Mouse (Mus musculus) macrophage (primary cell): ENCODE measurements around the gene Rpl36al. TPM values are rescaled to one million over a fixed set of nuclear protein-coding genes. Genes with fewer than 3 reads are reported as not detected.
A peak's percentile ranks its signal among the peaks of the same experiment; 100 is the strongest.
"Not testable (repeated sequence)": the region's sequence is repeated elsewhere in the genome, so short reads cannot be mapped to it uniquely, and the experiment has no call there.

ENCODE experiments used
- H3K27ac ChIP-seq: fragments of 350-480 bp; formaldehyde crosslinking; 2 replicates; pipeline ENCODE4 v1.9.0; 2021
- H3K36me3 ChIP-seq: fragments of 350-480 bp; formaldehyde crosslinking; 2 replicates; pipeline ENCODE4 v1.9.0; 2021; ENCODE audit errors: inconsistent target
- H3K4me3 ChIP-seq: fragments of 350-480 bp; formaldehyde crosslinking; 2 replicates; pipeline ENCODE4 v1.9.0; 2021; ENCODE audit errors: inconsistent target
- H3K79me2 ChIP-seq: fragments of 350-480 bp; formaldehyde crosslinking; 2 replicates; pipeline ENCODE4 v1.9.0; 2021; ENCODE audit errors: inconsistent target
- WGBS: methylation state at CpG from one replicate; pipeline ENCODE4 v1.1.7; 2026; ENCODE audit warnings: inconsistent platforms; ENCODE audit not compliant: missing documents; 5-methylcytosine and 5-hydroxymethylcytosine counted together
- polyA plus RNA-seq: library from polyadenylated mRNA; stranded (reverse); fragments of 250-400 nt; gene quantifications from 3 replicates; pipeline ENCODE4 v1.2.4, GENCODE M21; 2018; ENCODE audit warnings: inconsistent platforms

The Rpl36al gene
- polyA plus RNA-seq, 1 experiment from 2014 or later = 456 TPM

GRCm38 (mm10) chr12:69179371-69179770 is 4.5 kb downstream of the Rpl36al start:
- WGBS = 80% methylated on average over 5 of the region's 12 CpGs

DNA sequence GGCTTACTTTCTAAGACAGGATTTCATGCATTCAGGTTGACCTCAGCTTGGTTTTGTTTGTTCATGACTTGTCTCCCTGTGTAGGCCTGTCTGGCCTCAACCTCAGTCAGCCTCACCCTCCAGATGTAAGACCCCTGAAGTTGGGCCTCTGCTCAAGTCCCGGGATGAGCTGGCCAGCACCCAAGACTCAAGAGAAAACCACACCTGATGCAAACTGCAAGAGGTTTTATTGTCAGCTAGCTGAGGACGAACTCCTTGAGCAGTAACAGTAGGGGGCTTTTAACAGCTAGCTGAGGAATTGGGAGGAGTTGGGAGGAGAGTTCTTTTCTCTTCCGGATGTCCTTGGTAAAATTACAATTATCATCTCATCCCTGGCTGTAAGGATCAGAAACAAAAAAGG is 6.4 kb downstream of the Rpl36al start:
- Histone ChIP-seq H3K36me3 (no peaks in the 10 kb centered on the region), H3K79me2 (peaks cover 10% of the 10 kb centered on the region), H3K4me3 (no peak overlapping the region), H3K27ac (no peak overlapping the region)
- WGBS = 91% methylated on average over 3 of the region's 3 CpGs

More at GRCm38 (mm10) chr12:69179371-69179770, 4.5 kb downstream of the Rpl36al start:
- Histone ChIP-seq H3K4me3 (no peak overlapping the region), H3K79me2 (peaks cover 20% of the 10 kb centered on the region), H3K36me3 (no peaks in the 10 kb centered on the region), H3K27ac (no peak overlapping the region)

DNA sequence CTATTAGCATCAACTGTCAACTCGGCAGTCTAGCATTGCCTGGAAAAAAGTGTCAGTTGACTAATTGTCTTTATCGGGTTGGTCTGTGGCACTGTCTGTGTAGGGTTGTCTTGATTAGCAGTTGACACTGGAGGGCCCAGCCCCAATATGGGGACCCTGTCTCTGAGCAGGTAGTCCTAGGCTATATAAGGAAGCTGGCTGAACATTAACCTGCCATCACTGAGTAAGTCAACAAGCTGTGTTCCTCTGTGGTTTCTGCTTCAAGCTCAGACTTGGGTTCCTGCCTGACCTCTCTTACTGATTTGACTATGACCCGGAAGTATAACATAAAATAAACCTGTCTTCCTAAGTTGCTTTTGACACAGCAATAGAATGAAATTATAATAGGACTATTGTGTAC is 7.9 kb downstream of the Rpl36al start:
- peaks cover 2% of the 10 kb centered on the region; the same call in 1 of the 2 replicates for H3K79me2 ChIP-seq
- WGBS = 95% methylated on average over 3 of the region's 3 CpGs
- H3K27ac ChIP-seq = no peak overlapping the region
- no peaks in the 10 kb centered on the region for H3K36me3 ChIP-seq
- H3K4me3 ChIP-seq = no peak overlapping the region

- Histone ChIP-seq H3K27ac (peak overlapping the region; percentile 27), H3K4me3 (no peak overlapping the region), H3K36me3 (no peaks in the 10 kb centered on the region), H3K79me2 (peaks cover 23% of the 10 kb centered on the region)
- WGBS = 86% methylated on average over 2 of the region's 2 CpGs
Observed at GRCm38 (mm10) chr12:69171307-69171706, 12.6 kb downstream of the Rpl36al start.

DNA sequence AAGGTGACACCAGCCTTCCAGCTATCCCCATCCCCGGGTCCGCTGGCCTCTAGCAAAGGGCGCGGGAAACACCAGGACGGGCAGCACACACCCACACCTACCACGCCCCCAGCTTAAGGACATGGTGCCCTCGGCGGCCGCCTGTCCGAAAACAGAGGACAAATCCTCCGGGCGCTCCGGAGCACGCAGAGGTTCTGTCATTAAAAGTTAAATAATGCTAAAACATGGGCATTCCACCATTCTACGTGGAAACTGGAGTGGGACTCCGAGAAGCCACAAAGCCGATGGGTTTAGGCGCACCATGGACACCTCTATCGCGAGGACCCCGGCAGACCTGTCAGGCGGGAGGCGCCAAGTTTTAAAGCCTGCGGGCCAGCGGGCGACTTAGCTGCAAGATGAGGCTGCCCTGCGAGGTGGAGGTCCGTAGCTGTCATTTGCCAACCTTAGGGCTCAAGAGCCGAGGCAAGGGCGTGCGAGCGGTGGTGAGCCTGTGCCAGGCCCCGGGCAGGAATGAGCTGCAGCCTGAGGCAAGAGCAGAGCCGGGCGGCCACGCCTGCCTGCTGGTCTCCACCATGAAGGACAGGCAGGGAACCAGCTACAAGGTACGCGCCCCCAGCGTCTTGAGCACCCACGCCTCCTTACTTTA is 15.3 kb downstream of the Rpl36al start, which contains the start of gene Lrr1:
Lrr1 (plus strand) TSS at position 354 of the 646 bp plus-strand sequence.
- peak within 1 kb of the TSS; percentile 81 for H3K4me3 ChIP-seq
- peak within 1 kb of the TSS; percentile 98 for H3K27ac ChIP-seq
- H3K79me2 ChIP-seq = peaks cover 23% of the 10 kb centered on the region
- no peaks in the 10 kb centered on the region for H3K36me3 ChIP-seq
- under 1% methylated on average over 40 of the region's 40 CpGs for WGBS

DNA sequence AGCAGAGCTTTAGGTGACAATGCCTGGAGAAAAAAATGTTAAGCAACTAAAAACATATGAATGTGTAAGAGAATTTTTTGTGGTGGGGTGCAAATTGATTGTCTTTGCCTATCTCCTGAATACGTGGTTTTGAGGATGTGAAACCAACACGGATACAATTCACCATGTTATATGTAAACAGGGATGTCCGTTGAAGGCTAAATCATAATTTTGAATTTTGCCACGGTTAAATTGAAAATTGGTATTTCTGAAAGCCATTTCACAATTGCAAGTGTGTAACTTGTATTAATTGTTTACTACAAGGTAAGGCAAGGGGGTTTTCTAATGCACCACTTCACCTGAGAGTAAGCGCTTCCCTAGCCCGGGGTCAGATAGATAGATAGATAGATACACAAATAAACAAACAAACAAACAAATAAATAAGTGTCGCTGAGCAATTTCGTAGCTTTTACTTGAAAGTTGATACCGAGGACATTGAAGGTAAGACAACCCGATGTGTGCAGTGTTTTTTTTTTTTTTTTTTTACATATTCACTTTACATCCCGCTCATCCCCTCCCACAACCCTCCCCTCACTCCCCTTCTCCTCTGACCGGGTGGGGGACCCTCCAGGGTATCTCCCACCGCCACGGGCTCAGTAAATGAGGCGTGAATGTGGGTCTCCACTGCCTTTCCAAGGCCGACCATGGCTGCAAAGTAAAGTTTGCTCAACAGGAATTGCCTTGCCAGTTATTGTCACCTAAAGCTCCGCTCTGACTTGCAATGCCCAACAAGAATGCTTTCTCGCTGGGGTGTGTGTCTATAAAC is 16.0 kb downstream of the Rpl36al start:
- Histone ChIP-seq H3K4me3 (peak overlapping the region; percentile 81), H3K36me3 (no peaks in the 10 kb centered on the region), H3K27ac (peak overlapping the region; percentile 98), H3K79me2 (peaks cover 23% of the 10 kb centered on the region)
- 5% methylated on average over 15 of the region's 18 CpGs for WGBS

DNA sequence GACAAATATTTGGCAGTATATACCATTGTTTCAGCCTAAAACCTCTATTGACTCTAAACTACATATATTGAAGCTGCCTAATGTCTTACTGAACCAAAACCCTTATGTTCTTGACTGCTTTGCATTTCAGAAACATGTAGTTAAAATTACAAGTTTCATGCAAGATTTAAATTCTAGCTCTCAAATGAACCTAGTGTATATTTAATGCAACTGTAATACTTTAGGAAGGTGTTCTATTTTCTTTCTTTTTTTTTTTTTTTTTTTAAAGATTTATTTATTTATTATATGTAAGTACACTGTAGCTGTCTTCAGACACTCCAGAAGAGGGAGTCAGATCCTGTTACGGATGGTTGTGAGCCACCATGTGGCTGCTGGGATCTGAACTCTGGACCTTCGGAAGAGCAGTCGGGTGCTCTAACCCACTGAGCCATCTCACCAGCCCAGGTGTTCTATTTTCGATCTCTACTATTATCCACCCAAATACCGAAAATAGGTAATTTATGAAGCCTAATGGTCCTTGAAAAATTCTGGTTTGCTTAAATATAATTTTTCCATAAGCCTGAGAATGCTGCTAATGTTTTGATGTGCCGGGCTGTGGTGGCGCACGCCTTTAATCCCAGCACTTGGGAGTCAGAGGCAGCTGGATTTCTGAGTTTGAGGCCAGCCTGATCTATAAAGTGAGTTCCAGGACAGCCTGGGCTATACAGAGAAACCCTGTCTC is 16.9 kb downstream of the Rpl36al start:
- H3K36me3 ChIP-seq, H3K27ac ChIP-seq, H3K4me3 ChIP-seq: not testable (repeated sequence)
- 93% methylated on average over 7 of the region's 8 CpGs for WGBS
- peaks cover 23% of the 10 kb centered on the region for H3K79me2 ChIP-seq

GRCm38 (mm10) chr12:69164904-69165303 is 19.0 kb downstream of the Rpl36al start:
- H3K4me3 ChIP-seq = no peak overlapping the region
- H3K27ac ChIP-seq = no peak overlapping the region
- WGBS = 84% methylated on average over 3 of the region's 3 CpGs
- H3K79me2 ChIP-seq = peaks cover 11% of the 10 kb centered on the region
- H3K36me3 ChIP-seq = no peaks in the 10 kb centered on the region

GRCm38 (mm10) chr12:69163586-69163985 is 20.3 kb downstream of the Rpl36al start:
- WGBS = 64% methylated on average over 4 of the region's 4 CpGs
- H3K27ac ChIP-seq, H3K36me3 ChIP-seq, H3K79me2 ChIP-seq, H3K4me3 ChIP-seq: not testable (repeated sequence)

- not testable (repeated sequence) for H3K27ac ChIP-seq, H3K4me3 ChIP-seq, H3K79me2 ChIP-seq, H3K36me3 ChIP-seq
- 100% methylated on average over 1 of the region's 2 CpGs for WGBS
Observed at GRCm38 (mm10) chr12:69160677-69161076, 23.2 kb downstream of the Rpl36al start.

DNA sequence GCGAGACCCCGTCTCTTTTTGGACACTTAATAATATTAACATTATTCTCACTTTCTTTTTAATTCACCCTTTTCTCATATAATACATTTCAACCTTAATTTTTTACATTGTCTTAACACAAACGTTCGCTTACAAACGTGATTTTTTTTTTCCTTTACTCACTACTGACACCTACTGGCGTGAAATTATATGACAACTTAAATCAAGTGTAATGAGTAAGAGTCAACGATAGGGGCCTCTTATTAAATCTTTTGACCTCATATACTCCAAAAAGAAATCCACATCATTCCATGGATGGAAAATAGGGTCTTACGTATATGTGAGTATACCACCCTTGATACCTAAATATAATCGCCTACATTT is 24.3 kb downstream of the Rpl36al start:
- Histone ChIP-seq H3K36me3 (peaks cover 8% of the 10 kb centered on the region; the same call in 1 of the 2 replicates), H3K4me3 (no peak overlapping the region), H3K79me2 (peaks cover 8% of the 10 kb centered on the region), H3K27ac (no peak overlapping the region)
- 2% methylated on average over 9 of the region's 9 CpGs for WGBS

GRCm38 (mm10) chr12:69158765-69159577 is 24.9 kb downstream of the Rpl36al start, which contains the start of gene Rps29:
Rps29 (minus strand) TSS chr12:69159186.
- Histone ChIP-seq H3K4me3 (peak within 1 kb of the TSS; percentile 78), H3K27ac (peak within 1 kb of the TSS; percentile 77)
- H3K79me2 ChIP-seq, H3K36me3 ChIP-seq: not testable (repeated sequence)
- under 1% methylated on average over 42 of the region's 68 CpGs for WGBS

- peaks cover 8% of the 10 kb centered on the region for H3K79me2 ChIP-seq
- peak overlapping the region; percentile 78 for H3K4me3 ChIP-seq
- peak overlapping the region; percentile 77 for H3K27ac ChIP-seq
- WGBS = 2% methylated on average over 19 of the region's 19 CpGs
- peaks cover 8% of the 10 kb centered on the region; the same call in 1 of the 2 replicates for H3K36me3 ChIP-seq
Observed at GRCm38 (mm10) chr12:69158366-69158764, 25.5 kb downstream of the Rpl36al start.

- WGBS = 100% methylated on average over 2 of the region's 2 CpGs
- peaks cover 8% of the 10 kb centered on the region; the same call in 1 of the 2 replicates for H3K36me3 ChIP-seq
- no peak overlapping the region for H3K4me3 ChIP-seq
- peak overlapping the region; percentile 77 for H3K27ac ChIP-seq
- H3K79me2 ChIP-seq = peaks cover 8% of the 10 kb centered on the region
Observed at GRCm38 (mm10) chr12:69157107-69157506, 26.8 kb downstream of the Rpl36al start.
